Mouse (Mus musculus) cortical plate, adult 2 months (tissue): ENCODE measurements around the gene Gm17359. TPM values are rescaled to one million over a fixed set of nuclear protein-coding genes. Genes with fewer than 3 reads are reported as not detected.
A peak's percentile ranks its signal among the peaks of the same experiment; 100 is the strongest.

ENCODE experiments used
- H3K27ac ChIP-seq: fragments of 200-500 bp; 2 replicates; pipeline ENCODE4 v1.5.1; 2012; ENCODE audit warnings: low read length, control low read depth, inconsistent platforms; ENCODE audit not compliant: insufficient read depth
- H3K4me1 ChIP-seq: fragments of 200-500 bp; 2 replicates; pipeline ENCODE4 v1.6.1; 2011; ENCODE audit warnings: low read length; ENCODE audit not compliant: control insufficient read depth, insufficient read depth
- H3K4me3 ChIP-seq: fragments of 200-500 bp; 2 replicates; pipeline ENCODE4 v1.5.1; 2011; ENCODE audit warnings: mild to moderate bottlenecking, low read length, control low read depth; ENCODE audit not compliant: insufficient read depth
- CTCF ChIP-seq: fragments of 200-500 bp; IDR thresholded peaks from 2 replicates; pipeline ENCODE4 v1.5.1; 2011; ENCODE audit warnings: mild to moderate bottlenecking, control low read depth, low read length; ENCODE audit not compliant: insufficient read depth; ENCODE audit errors: extremely low read depth
- POLR2A ChIP-seq: fragments of 200-500 bp; IDR thresholded peaks from 2 replicates; pipeline ENCODE4 v1.6.1; 2011; ENCODE audit warnings: mild to moderate bottlenecking, low read length, control low read depth; ENCODE audit not compliant: insufficient read depth; ENCODE audit errors: extremely low read depth
- polyA plus RNA-seq: library from polyadenylated mRNA; depleted of rRNA; stranded (reverse); fragments of >200 nt; gene quantifications from 2 replicates; pipeline ENCODE4 v1.2.3, GENCODE M21; 2012

Gene Gm17359
- polyA plus RNA-seq, 1 experiment: not detected

DNA sequence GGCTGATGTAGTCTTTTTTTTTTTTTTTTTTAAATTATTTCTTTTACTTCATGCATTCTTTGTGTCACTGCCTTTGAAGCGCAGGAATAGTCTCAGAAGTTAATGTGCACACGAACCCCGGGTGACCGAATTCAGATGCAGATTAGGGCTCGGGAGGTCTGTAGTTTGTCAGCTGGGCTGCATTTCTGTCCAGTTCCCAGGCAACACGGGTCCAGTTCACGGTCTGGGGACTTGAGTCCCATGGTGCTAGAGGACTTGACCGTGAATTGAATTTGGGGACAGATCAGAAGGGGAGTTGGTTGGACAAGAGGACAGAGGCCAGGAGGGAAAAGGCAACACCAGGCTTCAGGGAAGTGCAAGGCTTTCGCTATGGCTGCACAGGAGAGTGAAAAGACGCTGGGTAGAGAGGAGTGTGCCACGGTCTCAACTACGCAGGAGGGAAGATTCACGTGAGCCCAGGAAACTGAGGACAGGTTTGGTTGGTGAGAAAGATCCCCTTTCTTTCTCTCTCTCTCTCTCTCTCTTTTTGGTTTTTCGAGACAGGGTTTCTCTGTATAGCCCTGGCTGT lies 116.3 kb downstream of the Gm17359 start:
- H3K4me1 ChIP-seq: no peaks in the 10 kb centered on the region
- TF ChIP-seq CTCF: no peak
- no peak for TF ChIP-seq POLR2A
- no peak overlapping the region for H3K4me3 ChIP-seq

GRCm38 (mm10) chr3:79455761-79456160 lies 119.3 kb downstream of the Gm17359 start:
- TF ChIP-seq CTCF: no peak
- no peak for TF ChIP-seq POLR2A
- Histone ChIP-seq H3K4me1 (no peaks in the 10 kb centered on the region), H3K4me3 (no peak overlapping the region), H3K27ac (no peak overlapping the region)

More for the DNA sequence above, 116.3 kb downstream of the Gm17359 start:
- no peak overlapping the region for H3K27ac ChIP-seq

- TF ChIP-seq POLR2A (no peak), CTCF (no peak)
- H3K4me1 ChIP-seq: no peaks in the 10 kb centered on the region
- no peak overlapping the region for H3K27ac ChIP-seq
- H3K4me3 ChIP-seq: no peak overlapping the region
Measured at GRCm38 (mm10) chr3:79458651-79459275, 122.3 kb downstream of the Gm17359 start.

DNA sequence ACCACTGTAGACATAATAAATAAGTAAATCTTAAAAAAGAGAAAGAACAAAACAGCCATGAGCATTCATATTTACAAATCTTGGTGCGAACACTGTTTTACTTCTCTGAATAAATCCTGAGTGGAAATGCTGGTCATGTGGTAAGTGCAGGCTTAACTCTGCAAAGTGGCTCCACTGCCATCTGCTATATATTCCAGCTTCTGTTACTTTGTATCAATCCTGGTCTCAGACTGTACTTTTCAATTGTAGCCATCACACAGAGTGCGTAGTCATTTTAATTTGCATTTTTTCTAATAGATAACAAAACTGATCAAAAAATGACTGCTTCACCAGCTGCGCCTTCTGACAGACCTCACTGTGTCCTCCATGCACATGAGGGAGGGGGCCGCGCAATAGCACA lies 133.0 kb downstream of the Gm17359 start:
- H3K4me1 ChIP-seq: no peaks in the 10 kb centered on the region; the same call in 1 of the 2 replicates
- H3K27ac ChIP-seq: no peak overlapping the region
- H3K4me3 ChIP-seq: no peak overlapping the region
- TF ChIP-seq POLR2A (no peak), CTCF (no peak)

- Histone ChIP-seq H3K27ac (no peak overlapping the region), H3K4me1 (peaks cover 10% of the 10 kb centered on the region), H3K4me3 (no peak overlapping the region)
- no peak for TF ChIP-seq CTCF
- no peak for TF ChIP-seq POLR2A
Measured at GRCm38 (mm10) chr3:79472362-79472761, 135.9 kb downstream of the Gm17359 start.

GRCm38 (mm10) chr3:79474911-79475310 lies 138.4 kb downstream of the Gm17359 start:
- no peak for TF ChIP-seq CTCF
- TF ChIP-seq POLR2A: no peak
- no peak overlapping the region for H3K27ac ChIP-seq
- no peak overlapping the region for H3K4me3 ChIP-seq
- H3K4me1 ChIP-seq: peaks cover 10% of the 10 kb centered on the region

- TF ChIP-seq CTCF (no peak), POLR2A (no peak)
- Histone ChIP-seq H3K4me1 (peaks cover 10% of the 10 kb centered on the region), H3K4me3 (no peak overlapping the region), H3K27ac (0 out of 2 replicates have a peak overlapping the region, but pooled peaks have one; percentile 12)
Measured at GRCm38 (mm10) chr3:79475980-79476379, 139.5 kb downstream of the Gm17359 start.

GRCm38 (mm10) chr3:79478400-79478799 lies 141.9 kb downstream of the Gm17359 start:
- peaks cover 10% of the 10 kb centered on the region for H3K4me1 ChIP-seq
- TF ChIP-seq CTCF: no peak
- no peak for TF ChIP-seq POLR2A
- no peak overlapping the region for H3K4me3 ChIP-seq
- no peak overlapping the region for H3K27ac ChIP-seq

- H3K27ac ChIP-seq: no peak overlapping the region
- H3K4me1 ChIP-seq: peaks cover 10% of the 10 kb centered on the region
- H3K4me3 ChIP-seq: no peak overlapping the region
- no peak for TF ChIP-seq CTCF
- TF ChIP-seq POLR2A: no peak
Measured at GRCm38 (mm10) chr3:79478880-79479279, 142.4 kb downstream of the Gm17359 start.
